Mouse (Mus musculus) ovary, adult 18-20 months (tissue): ENCODE measurements around the gene Pcnx3.
"Not testable (repeated sequence)": the region's sequence is repeated elsewhere in the genome, so short reads cannot be mapped to it uniquely, and the experiment has no call there.

Experiments used
- DNase-seq: peaks from one replicate; pipeline ENCODE4 v3.0.0; 2022; ENCODE audit warnings: low spot score, mixed read lengths

Gene Pcnx3

GRCm38 (mm10) chr19:5713255-5713654 is 24.5 kb upstream of the Pcnx3 start:
- no peak for DNase-seq

DNA sequence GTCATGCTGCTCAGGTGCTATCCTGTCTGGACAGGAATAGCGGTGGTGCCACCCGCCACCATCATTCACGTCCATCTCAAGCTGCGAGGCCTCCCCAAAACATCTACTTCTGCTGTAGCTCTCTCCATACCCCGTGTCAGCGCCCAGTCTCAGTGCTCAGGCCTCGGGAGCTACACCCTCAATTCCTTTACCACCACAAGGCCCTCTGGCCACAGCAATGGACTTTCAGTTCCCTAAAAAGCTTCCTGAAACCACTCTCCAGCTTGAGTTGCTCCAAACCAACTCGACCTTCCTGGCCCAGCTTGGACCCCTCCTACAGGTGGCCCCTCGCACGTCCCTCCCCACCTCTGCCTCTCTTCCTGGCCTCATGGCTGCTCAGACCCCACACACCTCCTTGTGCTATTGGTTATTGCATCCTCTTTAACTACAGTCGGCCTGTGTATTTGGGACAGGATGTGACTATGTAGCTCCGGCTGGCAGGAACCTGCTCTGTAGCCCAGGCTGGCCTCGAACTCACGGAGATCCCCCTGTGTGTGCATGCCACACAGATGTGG is 23.3 kb upstream of the Pcnx3 start:
- no peak for DNase-seq

DNA sequence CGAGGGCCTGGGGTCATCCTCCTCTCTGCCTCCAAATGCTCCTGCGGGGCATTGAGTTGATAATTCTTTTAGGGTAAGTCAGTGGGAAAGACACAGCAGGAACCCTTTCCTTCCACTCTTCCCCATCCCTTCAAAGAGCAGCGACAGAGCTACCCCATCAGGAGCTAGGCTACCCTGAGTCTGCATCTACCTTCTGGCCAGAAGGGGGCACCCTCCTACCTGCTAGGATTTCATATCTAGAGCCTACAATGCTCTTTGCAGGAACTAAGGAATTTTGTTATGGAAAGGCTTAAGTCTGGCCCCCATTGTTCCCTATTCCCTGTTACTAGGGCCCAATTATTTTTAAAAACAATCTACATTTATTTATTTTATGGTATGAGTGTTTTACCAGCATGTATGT is 22.5 kb upstream of the Pcnx3 start:
- DNase-seq, result no peak

- no peak for DNase-seq
Observed at GRCm38 (mm10) chr19:5710581-5710980, 21.9 kb upstream of the Pcnx3 start.

GRCm38 (mm10) chr19:5710068-5710467 is 21.4 kb upstream of the Pcnx3 start:
- DNase-seq, result no peak

GRCm38 (mm10) chr19:5704801-5705571 is 16.3 kb upstream of the Pcnx3 start:
- no peak for DNase-seq

- DNase-seq, result no peak
Observed at GRCm38 (mm10) chr19:5704163-5704800, 15.6 kb upstream of the Pcnx3 start, which contains the start of gene Kcnk7. TSS of gene Kcnk7 (plus strand) at chr19:5704367.

DNA sequence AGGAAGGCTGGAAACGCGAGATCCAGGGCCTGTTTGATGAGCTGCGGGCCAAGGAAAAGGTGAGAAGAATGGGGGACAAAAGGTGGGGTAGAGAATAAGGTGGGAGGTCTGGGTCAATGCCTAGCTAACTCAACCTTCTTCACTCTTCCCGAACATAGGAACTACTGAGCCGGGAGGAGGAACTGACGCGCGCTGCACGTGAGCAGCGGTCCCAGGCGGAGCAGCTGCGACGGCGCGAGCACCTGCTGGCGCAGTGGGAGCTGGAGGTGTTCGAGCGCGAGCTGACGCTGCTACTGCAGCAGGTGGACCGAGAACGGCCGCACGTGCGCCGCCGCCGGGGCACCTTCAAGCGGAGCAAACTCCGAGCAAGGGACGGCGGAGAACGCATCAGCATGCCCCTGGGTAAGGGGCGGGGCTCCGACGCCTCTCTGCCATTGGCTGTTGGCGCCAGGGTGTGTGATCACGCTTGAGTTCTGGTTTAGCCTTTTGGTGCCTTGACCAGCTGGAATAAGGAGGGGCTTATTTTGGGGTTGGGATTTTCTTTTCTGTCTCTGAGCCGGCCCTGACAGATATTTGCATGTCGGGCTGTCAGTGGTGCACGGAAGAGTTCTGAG is 7.2 kb upstream of the Pcnx3 start:
- no peak for DNase-seq

GRCm38 (mm10) chr19:5693801-5694200 is 5.1 kb upstream of the Pcnx3 start:
- no peak for DNase-seq

- no peak for DNase-seq
Observed at GRCm38 (mm10) chr19:5692913-5693396, 4.2 kb upstream of the Pcnx3 start.

GRCm38 (mm10) chr19:5692086-5692912 is 3.6 kb upstream of the Pcnx3 start:
- DNase-seq, result no peak

DNA sequence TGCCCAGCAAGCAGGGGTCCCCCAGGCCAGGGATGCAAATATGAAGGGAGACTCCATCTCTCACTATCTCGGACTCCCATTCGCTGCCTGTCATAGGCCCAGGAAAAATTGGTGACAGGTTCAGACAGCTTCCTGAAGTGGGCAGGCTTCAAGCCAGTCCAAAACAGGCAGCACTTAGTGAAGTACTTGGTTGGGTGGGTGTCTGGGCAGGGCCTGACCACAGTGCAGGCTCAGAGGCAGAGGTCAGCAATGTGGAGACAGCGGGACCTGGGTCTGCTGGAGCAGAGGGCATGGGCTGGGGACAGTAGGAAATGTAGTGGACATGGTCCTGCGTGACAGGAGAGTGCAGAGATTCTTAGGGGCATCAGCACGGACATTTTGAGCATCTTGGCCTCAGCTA is 2.9 kb upstream of the Pcnx3 start:
- no peak for DNase-seq

DNA sequence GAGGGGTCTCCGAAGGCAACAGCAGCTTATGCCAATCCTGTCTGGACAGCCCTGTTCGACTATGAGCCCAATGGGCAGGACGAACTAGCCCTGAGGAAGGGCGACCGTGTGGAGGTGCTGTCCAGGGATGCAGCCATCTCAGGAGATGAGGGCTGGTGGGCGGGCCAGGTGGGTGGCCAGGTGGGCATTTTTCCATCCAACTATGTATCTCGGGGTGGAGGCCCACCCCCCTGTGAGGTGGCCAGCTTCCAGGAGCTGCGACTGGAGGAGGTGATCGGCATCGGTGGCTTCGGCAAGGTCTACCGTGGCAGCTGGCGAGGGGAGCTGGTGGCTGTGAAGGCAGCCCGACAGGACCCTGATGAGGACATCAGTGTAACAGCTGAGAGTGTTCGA is 1.6 kb upstream of the Pcnx3 start:
- no peak for DNase-seq

DNA sequence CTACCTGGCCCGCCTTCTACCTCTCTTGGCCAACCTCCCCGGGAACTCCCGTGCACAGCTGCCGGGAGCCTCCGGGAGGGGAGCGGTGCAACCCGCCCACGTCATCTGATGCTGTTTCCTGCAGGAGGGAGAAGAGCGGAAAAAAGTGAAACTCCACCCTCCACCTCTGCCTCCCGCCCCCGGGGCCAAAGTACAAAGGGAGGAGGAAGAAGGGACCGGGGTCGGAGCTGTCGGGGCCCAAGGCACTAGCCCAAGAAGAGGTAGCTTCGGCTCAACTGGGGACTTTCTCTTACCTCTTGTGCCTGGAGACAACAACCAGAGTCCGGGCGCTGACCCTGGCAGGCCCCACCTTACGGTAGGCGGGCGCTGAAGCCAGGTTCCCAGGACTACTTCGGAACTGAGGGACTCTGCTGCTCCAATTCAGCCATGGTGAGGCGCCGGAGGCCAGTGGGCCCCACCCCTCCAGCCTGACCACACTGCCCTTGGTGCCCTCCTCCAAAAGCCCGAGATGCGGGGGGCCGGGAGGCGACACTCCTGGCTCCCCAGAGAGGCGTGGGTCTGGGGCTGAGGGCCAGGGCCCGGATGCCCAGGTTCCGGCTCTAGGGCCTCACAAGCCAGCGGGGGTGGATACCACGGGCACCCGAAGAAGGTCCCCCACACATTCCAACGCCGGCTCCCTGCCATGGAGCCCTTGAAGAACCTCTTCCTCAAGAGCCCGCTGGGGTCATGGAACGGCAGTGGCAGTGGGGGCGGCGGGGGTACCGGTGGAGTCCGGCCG is 1.0 kb upstream of the Pcnx3 start:
- DNase-seq, result peak; percentile 84

GRCm38 (mm10) chr19:5689088-5689428 is 350 bp upstream of the Pcnx3 start:
- DNase-seq, result no peak

DNA sequence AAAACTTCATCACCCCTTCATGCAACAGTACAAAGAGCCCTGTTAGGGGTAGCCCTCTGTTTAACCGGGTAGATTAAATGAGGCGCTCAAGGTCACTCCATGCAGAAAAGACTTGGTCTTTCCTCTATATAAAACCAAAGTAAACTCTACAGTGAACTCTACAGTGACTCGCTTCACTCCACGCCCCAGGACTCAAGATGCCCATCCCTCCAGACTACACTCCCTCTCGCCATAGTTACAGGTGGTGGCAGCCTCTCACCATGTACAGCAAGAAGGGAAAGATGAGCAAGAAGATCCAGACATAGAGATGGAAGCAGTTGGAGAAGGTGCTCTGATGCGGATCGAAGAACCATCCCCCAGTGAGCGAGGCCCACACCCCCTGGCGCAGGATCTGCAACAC is 970 bp downstream of the Pcnx3 start:
- no peak for DNase-seq

GRCm38 (mm10) chr19:5686954-5687353 is 1.8 kb downstream of the Pcnx3 start:
- not testable (repeated sequence) for DNase-seq

DNA sequence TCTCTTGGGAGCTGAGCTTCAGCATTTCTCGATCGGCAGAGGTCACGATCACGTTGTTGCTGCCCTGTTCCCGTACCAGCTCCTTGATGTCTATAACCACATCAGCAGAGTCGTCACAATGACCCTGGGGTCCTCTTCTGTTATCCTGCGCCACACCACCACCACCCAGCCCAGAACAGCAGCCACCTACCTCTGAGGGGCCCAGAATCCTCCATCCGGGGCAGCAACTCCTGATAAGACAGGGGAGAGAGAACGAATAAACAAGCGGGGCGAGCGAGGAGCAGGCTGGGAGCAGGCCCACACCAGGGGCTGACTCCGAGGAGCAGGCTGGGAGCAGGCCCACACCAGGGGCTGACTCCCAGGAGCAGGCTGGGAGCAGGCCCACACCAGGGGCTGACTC is 2.3 kb downstream of the Pcnx3 start:
- no peak for DNase-seq

DNA sequence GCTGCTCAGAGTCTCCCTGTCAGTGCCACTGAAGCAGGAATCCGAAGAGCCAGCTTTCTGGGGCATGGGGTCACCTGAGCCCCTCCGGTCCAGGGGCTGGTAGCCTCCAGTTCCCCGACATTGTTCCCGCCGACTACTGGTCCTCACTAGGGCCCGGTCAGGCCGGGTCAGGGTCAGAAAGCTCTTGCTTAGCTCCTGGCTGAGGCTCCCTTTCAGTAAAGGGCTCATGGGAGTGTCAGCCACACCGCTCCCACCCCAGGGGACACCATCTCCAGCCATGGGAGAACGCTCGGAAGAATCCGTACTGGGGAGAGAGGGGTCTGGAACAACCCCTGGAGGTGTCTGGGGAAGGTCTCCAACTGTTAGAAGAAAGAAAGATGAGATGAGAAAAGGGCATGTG is 2.8 kb downstream of the Pcnx3 start:
- no peak for DNase-seq

GRCm38 (mm10) chr19:5685431-5685830 is 3.3 kb downstream of the Pcnx3 start:
- no peak for DNase-seq

DNA sequence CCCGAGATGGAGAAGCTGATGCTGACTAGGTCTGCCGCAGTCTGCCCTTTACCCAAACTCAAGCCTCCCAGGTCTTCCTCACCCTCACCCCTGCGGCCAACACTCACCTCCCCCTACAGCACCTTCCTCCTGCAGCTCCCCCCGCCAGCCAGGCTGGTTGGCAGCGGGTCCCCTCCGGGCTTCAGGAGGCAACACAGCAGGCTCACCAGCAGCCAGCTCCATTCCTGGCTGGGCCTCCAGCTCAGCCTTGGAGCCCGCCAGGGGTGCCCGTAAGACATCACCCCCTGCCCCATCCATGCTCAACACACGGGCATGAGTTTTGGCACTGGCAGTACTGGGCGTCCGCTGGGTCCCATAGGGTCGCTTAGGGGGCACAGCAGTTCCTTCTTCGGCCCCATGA is 3.7 kb downstream of the Pcnx3 start:
- DNase-seq, result no peak
